Mouse (Mus musculus): ENCODE measurements at regions not wholly inside any gene's neighbourhood (a gene's known extent, or its start where the extent isn't known, plus 50 kb on each side); places are given as distances from the start of the nearest gene placed in this dataset.

DNA sequence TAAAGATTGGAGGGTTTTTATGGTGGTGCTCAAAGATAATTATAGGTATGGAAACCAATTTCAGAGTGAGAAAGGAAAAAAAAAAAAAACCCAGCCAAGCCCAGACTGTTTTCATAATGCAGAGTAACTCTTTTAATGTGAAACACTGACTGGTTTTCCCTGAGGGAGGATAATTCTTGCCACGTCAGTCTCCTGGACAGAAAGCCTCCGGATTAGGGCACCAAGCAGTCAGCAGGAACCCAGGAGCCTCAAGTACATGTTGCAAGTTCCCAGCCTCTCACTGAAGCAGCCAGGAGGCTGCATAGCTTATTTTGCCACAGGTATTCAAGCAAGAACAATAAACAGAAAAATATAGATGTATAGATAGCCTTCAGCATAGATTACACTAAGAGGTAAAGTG, 378.9 kb upstream of the Noct start:
- Histone ChIP-seq H3K4me1 (ENCODE audit: control insufficient read depth, insufficient read depth, low read length) (no peaks in the 10 kb centered on the region), H3K27me3 (ENCODE audit: control insufficient read depth, insufficient read depth, low read length, poor library complexity, severe bottlenecking) (no peaks in the 10 kb centered on the region), H3K9me3 (replicated peaks; ENCODE audit: control insufficient read depth, insufficient read depth, low read length, poor library complexity, severe bottlenecking) (no peaks in the 10 kb centered on the region), H3K4me3 (ENCODE audit: low read depth, low read length) (no peak overlapping the region), H3K36me3 (ENCODE audit: control insufficient read depth, insufficient read depth, low read length, poor library complexity, severe bottlenecking) (no peaks in the 10 kb centered on the region), H3K9ac (ENCODE audit: low read depth, poor library complexity, severe bottlenecking) (no peak overlapping the region), H3K27ac (ENCODE audit: insufficient read depth, low read length) (no peak overlapping the region)
- TF ChIP-seq POLR2A (IDR thresholded peaks at IDR 0.05; ENCODE audit: insufficient read depth, low read length): no peak
- no peak for TF ChIP-seq EP300 (IDR thresholded peaks at IDR 0.05; ENCODE audit: insufficient read depth, low read depth, low read length)
- no peak for TF ChIP-seq CTCF (IDR thresholded peaks at IDR 0.05; ENCODE audit: low read depth, low read length)

DNA sequence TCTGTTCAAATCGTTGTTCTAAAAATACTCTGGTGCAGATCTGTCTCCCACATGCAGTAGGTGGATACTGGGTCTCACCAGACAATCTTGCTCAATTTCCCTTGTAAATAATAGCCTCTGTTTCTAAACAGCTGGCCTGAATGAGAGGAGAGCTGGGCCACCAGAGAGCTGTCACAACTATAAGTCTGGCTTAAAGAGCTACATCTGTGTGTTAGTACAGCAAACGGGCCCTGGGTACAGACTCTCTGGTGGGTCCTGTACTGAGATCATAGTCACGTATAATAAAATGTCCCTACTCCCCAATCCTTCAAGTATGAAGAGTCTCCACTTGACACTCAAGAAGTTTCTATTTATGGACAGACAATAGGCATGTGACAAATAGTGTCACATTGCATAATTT, 375.7 kb upstream of the Noct start:
- H3K9ac ChIP-seq (ENCODE audit: low read depth, poor library complexity, severe bottlenecking): no peak overlapping the region
- TF ChIP-seq POLR2A (IDR thresholded peaks at IDR 0.05; ENCODE audit: insufficient read depth, low read length) (no peak), EP300 (IDR thresholded peaks at IDR 0.05; ENCODE audit: insufficient read depth, low read depth, low read length) (no peak), CTCF (IDR thresholded peaks at IDR 0.05; ENCODE audit: low read depth, low read length) (no peak)
- H3K9me3 ChIP-seq (replicated peaks; ENCODE audit: control insufficient read depth, insufficient read depth, low read length, poor library complexity, severe bottlenecking): no peaks in the 10 kb centered on the region
- H3K36me3 ChIP-seq (ENCODE audit: control insufficient read depth, insufficient read depth, low read length, poor library complexity, severe bottlenecking): no peaks in the 10 kb centered on the region
- no peaks in the 10 kb centered on the region for H3K27me3 ChIP-seq (ENCODE audit: control insufficient read depth, insufficient read depth, low read length, poor library complexity, severe bottlenecking)
- no peak overlapping the region for H3K4me3 ChIP-seq (ENCODE audit: low read depth, low read length)
- no peak overlapping the region for H3K27ac ChIP-seq (ENCODE audit: insufficient read depth, low read length)
- no peaks in the 10 kb centered on the region for H3K4me1 ChIP-seq (ENCODE audit: control insufficient read depth, insufficient read depth, low read length)

DNA sequence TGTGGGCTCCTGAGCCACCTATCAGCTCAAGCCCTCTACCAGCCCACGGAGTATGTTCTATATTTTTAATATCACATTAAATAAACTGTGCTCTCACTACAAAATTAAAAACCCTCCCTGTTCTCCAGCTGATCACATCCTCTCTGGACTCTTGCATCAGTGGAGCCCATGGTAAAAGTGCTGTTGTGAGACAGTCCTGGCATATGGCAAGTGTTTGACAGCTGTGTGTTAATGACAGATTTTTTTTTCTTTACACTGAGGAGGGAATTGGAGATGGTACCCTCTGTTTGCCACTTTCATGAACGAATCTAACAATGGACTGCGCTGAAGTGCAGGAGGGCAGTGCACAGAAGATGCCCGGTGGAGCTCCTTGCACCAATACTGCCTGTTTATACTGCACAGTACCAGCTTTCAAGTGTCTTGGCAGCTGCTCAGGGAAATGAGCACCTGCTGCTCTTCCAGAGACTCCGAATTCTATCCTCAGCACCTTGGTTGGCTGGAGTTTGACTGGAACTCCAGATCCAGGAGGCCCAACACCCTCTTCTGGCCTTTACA, 373.1 kb upstream of the Noct start:
- H3K4me1 ChIP-seq (ENCODE audit: control insufficient read depth, insufficient read depth, low read length): no peaks in the 10 kb centered on the region
- H3K9me3 ChIP-seq (replicated peaks; ENCODE audit: control insufficient read depth, insufficient read depth, low read length, poor library complexity, severe bottlenecking): no peaks in the 10 kb centered on the region
- TF ChIP-seq EP300 (IDR thresholded peaks at IDR 0.05; ENCODE audit: insufficient read depth, low read depth, low read length): no peak
- TF ChIP-seq POLR2A (IDR thresholded peaks at IDR 0.05; ENCODE audit: insufficient read depth, low read length): no peak
- no peak for TF ChIP-seq CTCF (IDR thresholded peaks at IDR 0.05; ENCODE audit: low read depth, low read length)
- no peak overlapping the region for H3K4me3 ChIP-seq (ENCODE audit: low read depth, low read length)
- H3K27me3 ChIP-seq (ENCODE audit: control insufficient read depth, insufficient read depth, low read length, poor library complexity, severe bottlenecking): no peaks in the 10 kb centered on the region
- H3K36me3 ChIP-seq (ENCODE audit: control insufficient read depth, insufficient read depth, low read length, poor library complexity, severe bottlenecking): no peaks in the 10 kb centered on the region
- H3K9ac ChIP-seq (ENCODE audit: low read depth, poor library complexity, severe bottlenecking): no peak overlapping the region
- H3K27ac ChIP-seq (ENCODE audit: insufficient read depth, low read length): no peak overlapping the region

DNA sequence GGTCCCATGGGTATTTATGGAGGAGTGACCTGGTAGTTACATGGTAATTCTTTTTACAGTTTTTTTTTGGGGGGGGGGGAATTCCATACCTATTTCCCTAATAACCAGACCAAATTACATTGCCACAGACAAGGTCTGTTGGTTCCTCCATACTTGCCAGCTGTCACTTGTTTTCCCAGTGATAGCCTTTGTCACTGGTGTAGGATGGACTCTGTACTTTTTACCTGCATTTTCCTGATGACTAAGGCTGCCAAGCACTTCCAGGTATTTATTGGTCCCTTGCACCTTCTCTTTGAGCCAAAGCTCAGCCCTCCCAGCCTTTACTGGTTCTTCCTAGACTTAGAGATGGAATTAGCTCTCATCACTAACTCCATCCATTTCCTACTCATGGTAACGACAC, 357.1 kb upstream of the Noct start:
- no peak overlapping the region for H3K27ac ChIP-seq (ENCODE audit: insufficient read depth, low read length)
- no peaks in the 10 kb centered on the region for H3K27me3 ChIP-seq (ENCODE audit: control insufficient read depth, insufficient read depth, low read length, poor library complexity, severe bottlenecking)
- H3K4me1 ChIP-seq (ENCODE audit: control insufficient read depth, insufficient read depth, low read length): no peaks in the 10 kb centered on the region
- no peak for TF ChIP-seq POLR2A (IDR thresholded peaks at IDR 0.05; ENCODE audit: insufficient read depth, low read length)
- TF ChIP-seq CTCF (IDR thresholded peaks at IDR 0.05; ENCODE audit: low read depth, low read length): no peak
- no peak for TF ChIP-seq EP300 (IDR thresholded peaks at IDR 0.05; ENCODE audit: insufficient read depth, low read depth, low read length)
- no peak overlapping the region for H3K4me3 ChIP-seq (ENCODE audit: low read depth, low read length)
- H3K9me3 ChIP-seq (replicated peaks; ENCODE audit: control insufficient read depth, insufficient read depth, low read length, poor library complexity, severe bottlenecking): no peaks in the 10 kb centered on the region
- no peaks in the 10 kb centered on the region for H3K36me3 ChIP-seq (ENCODE audit: control insufficient read depth, insufficient read depth, low read length, poor library complexity, severe bottlenecking)
- no peak overlapping the region for H3K9ac ChIP-seq (ENCODE audit: low read depth, poor library complexity, severe bottlenecking)

DNA sequence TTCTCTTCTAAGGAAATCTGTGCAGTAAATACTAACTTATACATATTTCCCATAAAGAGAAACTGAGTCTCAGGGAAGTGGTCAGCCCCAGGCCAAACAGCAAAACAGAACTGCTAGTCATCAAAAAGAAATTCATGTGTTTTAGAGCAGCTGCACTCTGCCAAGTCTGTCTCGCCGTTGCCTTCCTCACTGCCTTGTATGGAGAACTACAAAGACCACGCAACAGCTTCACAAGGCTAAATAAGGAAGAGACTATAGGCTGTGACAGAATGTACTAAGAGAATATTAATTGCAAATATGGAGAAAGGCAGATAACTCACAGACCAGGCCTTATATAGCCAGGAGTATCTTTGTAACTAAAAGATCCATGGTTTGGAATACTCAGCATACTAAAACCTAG, 355.0 kb upstream of the Noct start:
- Histone ChIP-seq H3K27ac (ENCODE audit: insufficient read depth, low read length) (no peak overlapping the region), H3K4me3 (ENCODE audit: low read depth, low read length) (no peak overlapping the region), H3K4me1 (ENCODE audit: control insufficient read depth, insufficient read depth, low read length) (no peaks in the 10 kb centered on the region), H3K9me3 (replicated peaks; ENCODE audit: control insufficient read depth, insufficient read depth, low read length, poor library complexity, severe bottlenecking) (no peaks in the 10 kb centered on the region), H3K27me3 (ENCODE audit: control insufficient read depth, insufficient read depth, low read length, poor library complexity, severe bottlenecking) (no peaks in the 10 kb centered on the region), H3K36me3 (ENCODE audit: control insufficient read depth, insufficient read depth, low read length, poor library complexity, severe bottlenecking) (no peaks in the 10 kb centered on the region), H3K9ac (ENCODE audit: low read depth, poor library complexity, severe bottlenecking) (no peak overlapping the region)
- no peak for TF ChIP-seq CTCF (IDR thresholded peaks at IDR 0.05; ENCODE audit: low read depth, low read length)
- TF ChIP-seq POLR2A (IDR thresholded peaks at IDR 0.05; ENCODE audit: insufficient read depth, low read length): no peak
- TF ChIP-seq EP300 (IDR thresholded peaks at IDR 0.05; ENCODE audit: insufficient read depth, low read depth, low read length): no peak

DNA sequence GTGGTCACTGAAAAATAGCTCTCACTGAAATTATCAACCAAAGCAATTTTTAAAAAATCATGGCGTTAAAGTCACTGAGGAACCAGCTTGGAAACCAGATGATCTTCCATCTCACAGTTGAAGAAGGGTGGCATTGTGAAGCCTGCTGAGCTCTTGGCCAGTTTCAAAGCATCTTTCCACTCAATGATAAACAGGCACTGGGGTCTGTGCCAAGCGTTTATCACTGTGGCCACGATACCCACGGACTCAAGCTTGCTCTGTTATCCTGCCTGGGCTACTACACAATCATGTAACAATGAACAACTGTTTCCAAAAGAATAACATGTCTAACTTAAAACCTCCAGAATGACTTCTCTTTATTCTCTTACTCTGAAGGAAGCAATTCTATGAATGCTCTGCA, 345.2 kb upstream of the Noct start:
- TF ChIP-seq EP300 (IDR thresholded peaks at IDR 0.05; ENCODE audit: insufficient read depth, low read depth, low read length) (no peak), POLR2A (IDR thresholded peaks at IDR 0.05; ENCODE audit: insufficient read depth, low read length) (no peak), CTCF (IDR thresholded peaks at IDR 0.05; ENCODE audit: low read depth, low read length) (no peak)
- Histone ChIP-seq H3K4me1 (ENCODE audit: control insufficient read depth, insufficient read depth, low read length) (no peaks in the 10 kb centered on the region), H3K9me3 (replicated peaks; ENCODE audit: control insufficient read depth, insufficient read depth, low read length, poor library complexity, severe bottlenecking) (no peaks in the 10 kb centered on the region)

More for the DNA sequence above, 345.2 kb upstream of the Noct start:
- H3K27me3 ChIP-seq (ENCODE audit: control insufficient read depth, insufficient read depth, low read length, poor library complexity, severe bottlenecking): no peaks in the 10 kb centered on the region
- H3K9ac ChIP-seq (ENCODE audit: low read depth, poor library complexity, severe bottlenecking): no peak overlapping the region
- no peaks in the 10 kb centered on the region for H3K36me3 ChIP-seq (ENCODE audit: control insufficient read depth, insufficient read depth, low read length, poor library complexity, severe bottlenecking)
- H3K27ac ChIP-seq (ENCODE audit: insufficient read depth, low read length): no peak overlapping the region
- H3K4me3 ChIP-seq (ENCODE audit: low read depth, low read length): no peak overlapping the region
